Mouse (Mus musculus): ENCODE measurements around the gene Pde3a. TPM values are rescaled to one million over a fixed set of nuclear protein-coding genes. Genes with fewer than 3 reads are reported as not detected.

Pde3a gene
- polyA plus RNA-seq, 1 experiment = not detected

DNA sequence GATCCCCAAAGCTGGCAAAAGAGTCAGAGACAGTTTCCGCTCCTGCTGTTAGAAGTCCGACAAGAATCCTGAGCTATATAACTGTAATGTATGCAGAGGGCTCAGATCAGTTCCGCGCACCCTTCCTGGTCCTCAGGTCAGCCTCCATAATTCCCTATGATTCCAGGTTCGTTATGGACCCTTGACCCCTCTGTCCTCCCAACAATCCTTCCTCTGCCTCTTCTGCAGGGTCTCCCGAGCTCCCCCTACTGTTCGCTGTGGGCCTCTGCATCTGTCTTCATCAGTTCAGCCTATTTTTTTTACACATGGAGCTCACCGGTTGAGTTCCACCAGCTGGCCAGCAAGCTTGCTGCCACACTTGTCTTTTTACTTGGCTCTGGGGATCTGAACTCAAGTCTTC lies 88.6 kb downstream of the Pde3a start:
- Histone ChIP-seq H3ac (ENCODE audit: control insufficient read depth, insufficient read length) (no peak overlapping the region), H3K4me2 (ENCODE audit: low read depth) (no peak overlapping the region), H3K4me3 (no peak overlapping the region), H3K36me3 (ENCODE audit: control insufficient read depth, insufficient read depth) (no peaks in the 10 kb centered on the region), H3K27me3 (ENCODE audit: control insufficient read depth, insufficient read depth, insufficient read length) (no peaks in the 10 kb centered on the region), H3K79me2 (ENCODE audit: control insufficient read depth, insufficient read depth) (no peaks in the 10 kb centered on the region)
- TF ChIP-seq REST (IDR thresholded peaks at IDR 0.05; ENCODE audit: insufficient read depth, insufficient read length) = no peak
- TF ChIP-seq POLR2A (IDR thresholded peaks at IDR 0.05; ENCODE audit: insufficient read length, low read depth) = no peak
- TF ChIP-seq SRF (IDR thresholded peaks at IDR 0.05; ENCODE audit: control insufficient read depth, insufficient read length, low read depth) = no peak
- TF ChIP-seq TCF12 (IDR thresholded peaks at IDR 0.05; ENCODE audit: insufficient read depth, poor library complexity, severe bottlenecking) = no peak
- TF ChIP-seq USF1 (IDR thresholded peaks at IDR 0.05; ENCODE audit: low read depth) = no peak
- TF ChIP-seq POLR2AphosphoS2 (IDR thresholded peaks at IDR 0.05; ENCODE audit: insufficient read length, low read depth) = no peak
- TF ChIP-seq E2F4 (IDR thresholded peaks at IDR 0.05; ENCODE audit: insufficient read depth) = no peak
- TF ChIP-seq MYOD1 (IDR thresholded peaks at IDR 0.05; ENCODE audit: control insufficient read depth in 1 of 3, insufficient read length in 2 of 3, low read depth in 2 of 3) = no peak
- TF ChIP-seq MAX (IDR thresholded peaks at IDR 0.05; ENCODE audit: low read depth) = no peak
- no peak for TF ChIP-seq TCF3 (IDR thresholded peaks at IDR 0.05; ENCODE audit: insufficient read length, low read depth)

DNA sequence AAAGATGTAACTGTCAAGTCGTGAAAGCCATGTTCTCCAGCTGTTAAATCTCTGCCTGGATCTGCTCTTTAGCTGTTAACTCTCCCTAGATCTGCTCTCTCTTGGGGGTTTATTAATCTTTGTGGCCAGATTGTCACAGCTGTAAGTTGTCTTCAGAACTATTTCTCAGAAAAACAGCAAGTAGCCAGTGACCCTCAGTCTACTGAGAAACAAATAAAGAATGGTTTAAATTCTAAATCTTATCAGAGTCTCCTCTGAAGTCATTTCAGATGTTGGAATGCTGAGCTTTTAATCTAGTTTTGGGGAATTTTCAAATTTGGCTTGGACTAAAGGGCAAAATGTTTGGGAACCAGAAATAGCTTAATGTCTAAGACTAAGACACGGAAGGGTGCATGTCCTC lies 92.3 kb downstream of the Pde3a start:
- Histone ChIP-seq H3K4me3 (no peak overlapping the region), H3K79me2 (ENCODE audit: control insufficient read depth, insufficient read depth) (no peaks in the 10 kb centered on the region), H3K36me3 (ENCODE audit: control insufficient read depth, insufficient read depth) (no peaks in the 10 kb centered on the region), H3K4me2 (ENCODE audit: low read depth) (no peak overlapping the region), H3ac (ENCODE audit: control insufficient read depth, insufficient read length) (no peak overlapping the region), H3K27me3 (ENCODE audit: control insufficient read depth, insufficient read depth, insufficient read length) (no peaks in the 10 kb centered on the region)
- no peak for TF ChIP-seq E2F4 (IDR thresholded peaks at IDR 0.05; ENCODE audit: insufficient read depth)
- TF ChIP-seq REST (IDR thresholded peaks at IDR 0.05; ENCODE audit: insufficient read depth, insufficient read length) = no peak
- TF ChIP-seq TCF12 (IDR thresholded peaks at IDR 0.05; ENCODE audit: insufficient read depth, poor library complexity, severe bottlenecking) = no peak
- TF ChIP-seq MAX (IDR thresholded peaks at IDR 0.05; ENCODE audit: low read depth) = no peak
- no peak for TF ChIP-seq MYOG (IDR thresholded peaks at IDR 0.05; ENCODE audit: control insufficient read depth in 1 of 3, insufficient read depth in 1 of 3, insufficient read length in 2 of 3, low read depth in 2 of 3)
- no peak for TF ChIP-seq SRF (IDR thresholded peaks at IDR 0.05; ENCODE audit: control insufficient read depth, insufficient read length, low read depth)
- TF ChIP-seq MYOD1 (IDR thresholded peaks at IDR 0.05; ENCODE audit: control insufficient read depth in 1 of 3, insufficient read length in 2 of 3, low read depth in 2 of 3) = no peak
- no peak for TF ChIP-seq CEBPB (IDR thresholded peaks at IDR 0.05; ENCODE audit: insufficient read depth, poor library complexity, severe bottlenecking)
- no peak for TF ChIP-seq USF1 (IDR thresholded peaks at IDR 0.05; ENCODE audit: low read depth)
- no peak for TF ChIP-seq TCF3 (IDR thresholded peaks at IDR 0.05; ENCODE audit: insufficient read length, low read depth)
- TF ChIP-seq POLR2A (IDR thresholded peaks at IDR 0.05; ENCODE audit: insufficient read length, low read depth) = no peak
- TF ChIP-seq POLR2AphosphoS2 (IDR thresholded peaks at IDR 0.05; ENCODE audit: insufficient read length, low read depth) = no peak

- Histone ChIP-seq H3K4me2 (ENCODE audit: low read depth) (no peak overlapping the region), H3K79me2 (ENCODE audit: control insufficient read depth, insufficient read depth) (no peaks in the 10 kb centered on the region), H3ac (ENCODE audit: control insufficient read depth, insufficient read length) (no peak overlapping the region), H3K4me3 (no peak overlapping the region), H3K27me3 (ENCODE audit: control insufficient read depth, insufficient read depth, insufficient read length) (no peaks in the 10 kb centered on the region), H3K36me3 (ENCODE audit: control insufficient read depth, insufficient read depth) (no peaks in the 10 kb centered on the region)
- no peak for TF ChIP-seq REST (IDR thresholded peaks at IDR 0.05; ENCODE audit: insufficient read depth, insufficient read length)
- no peak for TF ChIP-seq TCF3 (IDR thresholded peaks at IDR 0.05; ENCODE audit: insufficient read length, low read depth)
- TF ChIP-seq TCF12 (IDR thresholded peaks at IDR 0.05; ENCODE audit: insufficient read depth, poor library complexity, severe bottlenecking) = no peak
- no peak for TF ChIP-seq MAX (IDR thresholded peaks at IDR 0.05; ENCODE audit: low read depth)
- no peak for TF ChIP-seq MYOD1 (IDR thresholded peaks at IDR 0.05; ENCODE audit: control insufficient read depth in 1 of 3, insufficient read length in 2 of 3, low read depth in 2 of 3)
- TF ChIP-seq CEBPB (IDR thresholded peaks at IDR 0.05; ENCODE audit: insufficient read depth, poor library complexity, severe bottlenecking) = no peak
- TF ChIP-seq SRF (IDR thresholded peaks at IDR 0.05; ENCODE audit: control insufficient read depth, insufficient read length, low read depth) = no peak
- TF ChIP-seq POLR2AphosphoS2 (IDR thresholded peaks at IDR 0.05; ENCODE audit: insufficient read length, low read depth) = no peak
- no peak for TF ChIP-seq E2F4 (IDR thresholded peaks at IDR 0.05; ENCODE audit: insufficient read depth)
- no peak for TF ChIP-seq USF1 (IDR thresholded peaks at IDR 0.05; ENCODE audit: low read depth)
- TF ChIP-seq MYOG (IDR thresholded peaks at IDR 0.05; ENCODE audit: control insufficient read depth in 1 of 3, insufficient read depth in 1 of 3, insufficient read length in 2 of 3, low read depth in 2 of 3) = no peak
- no peak for TF ChIP-seq POLR2A (IDR thresholded peaks at IDR 0.05; ENCODE audit: insufficient read length, low read depth)
Measured at GRCm38 (mm10) chr6:141347870-141348269, 98.8 kb downstream of the Pde3a start.

DNA sequence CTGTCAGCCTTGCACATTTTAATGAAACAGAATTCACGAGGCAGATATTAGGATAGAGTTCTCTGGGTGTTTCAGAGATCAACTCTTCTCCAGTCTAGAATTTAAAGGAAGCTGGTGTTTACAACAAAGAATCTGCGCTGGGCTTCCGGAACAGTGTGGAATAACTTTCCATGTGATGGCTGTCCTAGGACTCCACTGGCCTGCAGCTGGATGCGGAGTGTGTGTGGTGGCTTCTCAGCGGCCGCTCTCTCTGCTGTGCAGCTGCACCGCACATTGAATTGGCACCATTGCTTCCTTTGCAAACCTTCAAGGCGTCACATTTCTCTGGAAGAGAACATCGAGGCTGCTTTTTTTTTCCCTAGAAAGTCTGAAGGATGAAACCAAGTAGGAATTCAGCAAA lies 99.5 kb downstream of the Pde3a start:
- Histone ChIP-seq H3K27me3 (ENCODE audit: control insufficient read depth, insufficient read depth, insufficient read length) (no peaks in the 10 kb centered on the region), H3ac (ENCODE audit: control insufficient read depth, insufficient read length) (no peak overlapping the region), H3K4me2 (ENCODE audit: low read depth) (no peak overlapping the region), H3K4me3 (no peak overlapping the region), H3K36me3 (ENCODE audit: control insufficient read depth, insufficient read depth) (no peaks in the 10 kb centered on the region), H3K79me2 (ENCODE audit: control insufficient read depth, insufficient read depth) (no peaks in the 10 kb centered on the region)
- TF ChIP-seq MYOD1 (IDR thresholded peaks at IDR 0.05; ENCODE audit: control insufficient read depth in 1 of 3, insufficient read length in 2 of 3, low read depth in 2 of 3) (no peak), POLR2AphosphoS2 (IDR thresholded peaks at IDR 0.05; ENCODE audit: insufficient read length, low read depth) (no peak), CEBPB (IDR thresholded peaks at IDR 0.05; ENCODE audit: insufficient read depth, poor library complexity, severe bottlenecking) (no peak), POLR2A (IDR thresholded peaks at IDR 0.05; ENCODE audit: insufficient read length, low read depth) (no peak), SRF (IDR thresholded peaks at IDR 0.05; ENCODE audit: control insufficient read depth, insufficient read length, low read depth) (no peak), E2F4 (IDR thresholded peaks at IDR 0.05; ENCODE audit: insufficient read depth) (no peak), MAX (IDR thresholded peaks at IDR 0.05; ENCODE audit: low read depth) (no peak)

DNA sequence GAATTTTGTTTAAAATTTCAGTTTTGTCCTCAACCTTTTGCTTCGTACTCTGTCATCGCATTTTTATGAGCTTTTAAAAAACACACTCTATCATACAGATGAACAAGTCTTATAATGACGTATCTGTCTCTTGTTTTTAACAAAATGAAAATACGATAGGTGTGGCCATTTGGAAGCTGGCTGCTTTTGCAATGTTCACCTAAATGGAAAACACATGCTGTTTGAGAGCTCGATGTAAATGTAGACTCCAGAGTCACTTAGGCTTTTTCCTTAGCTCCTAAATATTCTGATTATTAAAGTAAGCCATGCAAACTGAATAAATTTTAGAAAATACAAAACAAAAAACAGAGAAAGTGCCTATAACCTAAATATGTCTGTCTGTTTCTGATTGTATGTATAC lies 101.2 kb downstream of the Pde3a start:
- H3K4me2 ChIP-seq (ENCODE audit: low read depth) = no peak overlapping the region
- no peaks in the 10 kb centered on the region for H3K27me3 ChIP-seq (ENCODE audit: control insufficient read depth, insufficient read depth, insufficient read length)
- TF ChIP-seq USF1 (IDR thresholded peaks at IDR 0.05; ENCODE audit: low read depth) = no peak
- TF ChIP-seq MYOG (IDR thresholded peaks at IDR 0.05; ENCODE audit: control insufficient read depth in 1 of 3, insufficient read depth in 1 of 3, insufficient read length in 2 of 3, low read depth in 2 of 3) = no peak
- TF ChIP-seq TCF3 (IDR thresholded peaks at IDR 0.05; ENCODE audit: insufficient read length, low read depth) = no peak
- no peak for TF ChIP-seq E2F4 (IDR thresholded peaks at IDR 0.05; ENCODE audit: insufficient read depth)
- TF ChIP-seq REST (IDR thresholded peaks at IDR 0.05; ENCODE audit: insufficient read depth, insufficient read length) = no peak
- no peak for TF ChIP-seq POLR2AphosphoS2 (IDR thresholded peaks at IDR 0.05; ENCODE audit: insufficient read length, low read depth)
- no peak for TF ChIP-seq TCF12 (IDR thresholded peaks at IDR 0.05; ENCODE audit: insufficient read depth, poor library complexity, severe bottlenecking)
- no peak for TF ChIP-seq CEBPB (IDR thresholded peaks at IDR 0.05; ENCODE audit: insufficient read depth, poor library complexity, severe bottlenecking)
- TF ChIP-seq SRF (IDR thresholded peaks at IDR 0.05; ENCODE audit: control insufficient read depth, insufficient read length, low read depth) = no peak
- no peak for TF ChIP-seq POLR2A (IDR thresholded peaks at IDR 0.05; ENCODE audit: insufficient read length, low read depth)
- no peak for TF ChIP-seq MYOD1 (IDR thresholded peaks at IDR 0.05; ENCODE audit: control insufficient read depth in 1 of 3, insufficient read length in 2 of 3, low read depth in 2 of 3)
- TF ChIP-seq MAX (IDR thresholded peaks at IDR 0.05; ENCODE audit: low read depth) = no peak
- H3ac ChIP-seq (ENCODE audit: control insufficient read depth, insufficient read length) = no peak overlapping the region
- no peak overlapping the region for H3K4me3 ChIP-seq
- H3K79me2 ChIP-seq (ENCODE audit: control insufficient read depth, insufficient read depth) = no peaks in the 10 kb centered on the region
- H3K36me3 ChIP-seq (ENCODE audit: control insufficient read depth, insufficient read depth) = no peaks in the 10 kb centered on the region

Measured in myocyte (in vitro differentiated cells).